Mouse (Mus musculus): ENCODE data around the gene Dop1b. TPM values are rescaled to one million over a fixed set of nuclear protein-coding genes. Genes with fewer than 3 reads are reported as not detected.

The Dop1b gene
- total and polyA plus RNA-seq, 2 experiments, result 12.1 to 30.3 TPM

DNA sequence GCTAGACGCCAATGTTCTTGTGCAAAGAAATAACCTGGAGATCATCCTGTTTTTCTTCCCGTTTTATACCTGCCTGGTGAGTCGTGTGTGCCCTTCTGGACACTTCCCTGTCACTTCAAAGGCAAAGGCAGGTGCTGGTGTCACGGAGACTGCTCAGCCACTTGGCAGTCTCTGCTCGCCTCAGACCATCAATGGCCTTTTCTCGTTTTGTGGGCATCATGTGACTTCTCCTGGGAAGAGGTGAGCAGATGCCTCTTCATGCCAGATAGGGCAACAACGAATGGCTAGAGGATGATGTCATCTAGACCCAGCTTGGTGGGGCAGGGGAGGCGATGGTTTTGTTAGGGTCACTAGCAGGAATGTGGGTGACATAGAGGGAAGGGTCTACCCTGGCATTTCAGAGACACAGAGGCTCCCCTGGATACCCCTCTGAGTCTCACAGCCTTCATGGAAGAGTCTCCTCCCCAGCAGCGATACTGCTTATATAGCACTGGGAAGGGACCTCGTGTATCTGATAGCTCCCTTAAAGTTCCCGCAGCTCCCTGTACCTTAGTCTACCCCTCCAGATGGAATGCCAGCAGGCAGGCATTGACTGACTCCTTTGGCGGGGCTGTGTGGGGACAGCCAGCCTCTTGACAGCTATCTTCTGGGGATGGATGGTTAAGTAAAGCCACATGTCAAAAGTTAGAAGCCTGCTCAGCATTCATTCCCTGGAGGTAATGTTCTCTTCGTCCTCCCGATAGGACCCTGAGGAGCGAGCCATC, 37.6 kb downstream of the Dop1b start:
- H3K27ac ChIP-seq (replicated peaks; ENCODE audit: insufficient read depth, low read depth, low read length), result no peak overlapping the region
- no peak for DNase-seq (ENCODE audit: extremely low read depth, low read depth, low spot score)
- H3K36me3 ChIP-seq (ENCODE audit: control insufficient read depth, insufficient read depth, low read length), result peaks cover 3% of the 10 kb centered on the region; the same call in 1 of the 2 replicates
- no peaks in the 10 kb centered on the region for H3K79me2 ChIP-seq (ENCODE audit: control insufficient read depth, insufficient read depth, low read length)
- H3K27me3 ChIP-seq (ENCODE audit: control insufficient read depth, insufficient read depth, low read length), result no peaks in the 10 kb centered on the region
- H3K4me1 ChIP-seq (ENCODE audit: control insufficient read depth, insufficient read depth, low read length), result peaks cover 8% of the 10 kb centered on the region
- no peak overlapping the region for H3K4me3 ChIP-seq (ENCODE audit: insufficient read depth, low read depth, low read length)
- TF ChIP-seq POLR2A (IDR thresholded peaks at IDR 0.05; ENCODE audit: extremely low read depth, insufficient read depth, low read length) (no peak), CTCF (IDR thresholded peaks at IDR 0.05; ENCODE audit: low read depth, low read length) (no peak)
- WGBS, result 92% methylated on average over 15 of the region's 15 CpGs
- no peak overlapping the region for H3K9ac ChIP-seq (ENCODE audit: low read depth, low read length)

GRCm38 (mm10) chr16:93750464-93750863, 38.8 kb downstream of the Dop1b start:
- H3K36me3 ChIP-seq (ENCODE audit: control insufficient read depth, insufficient read depth, low read length), result peaks cover 3% of the 10 kb centered on the region; the same call in 1 of the 2 replicates
- H3K27ac ChIP-seq (replicated peaks; ENCODE audit: insufficient read depth, low read depth, low read length), result no peak overlapping the region
- no peaks in the 10 kb centered on the region for H3K27me3 ChIP-seq (ENCODE audit: control insufficient read depth, insufficient read depth, low read length)
- H3K4me1 ChIP-seq (ENCODE audit: control insufficient read depth, insufficient read depth, low read length), result 0 out of 2 replicates have a peak, but pooled peaks cover under 1% of the 10 kb centered on the region
- no peak overlapping the region for H3K9ac ChIP-seq (ENCODE audit: low read depth, low read length)
- no peaks in the 10 kb centered on the region for H3K79me2 ChIP-seq (ENCODE audit: control insufficient read depth, insufficient read depth, low read length)
- TF ChIP-seq POLR2A (IDR thresholded peaks at IDR 0.05; ENCODE audit: extremely low read depth, insufficient read depth, low read length) (no peak), CTCF (IDR thresholded peaks at IDR 0.05; ENCODE audit: low read depth, low read length) (no peak)
- 85% methylated on average over 6 of the region's 6 CpGs for WGBS
- H3K4me3 ChIP-seq (ENCODE audit: insufficient read depth, low read depth, low read length), result no peak overlapping the region
- DNase-seq (ENCODE audit: extremely low read depth, low read depth, low spot score), result no peak

DNA sequence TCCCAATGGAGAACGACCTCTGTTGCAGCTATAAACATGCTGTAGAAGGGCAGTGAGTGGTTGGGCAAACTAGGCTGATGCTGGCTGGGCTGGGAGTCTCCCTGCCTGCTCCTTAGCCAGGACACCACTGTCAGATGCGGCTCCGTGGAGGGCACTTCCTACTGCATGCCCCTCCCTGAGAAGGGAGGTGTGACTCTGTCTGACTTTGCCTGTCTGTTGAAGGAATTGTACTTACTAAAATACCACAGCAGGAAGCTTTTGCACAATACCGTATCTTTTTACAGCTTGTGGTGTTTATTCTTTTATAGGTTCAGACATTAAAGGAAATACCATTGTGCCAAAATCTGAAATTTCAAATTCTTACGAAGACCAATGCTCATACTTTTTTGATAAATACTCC, 40.1 kb downstream of the Dop1b start:
- Histone ChIP-seq H3K4me1 (ENCODE audit: control insufficient read depth, insufficient read depth, low read length) (no peaks in the 10 kb centered on the region), H3K36me3 (ENCODE audit: control insufficient read depth, insufficient read depth, low read length) (peaks cover 3% of the 10 kb centered on the region; the same call in 1 of the 2 replicates), H3K79me2 (ENCODE audit: control insufficient read depth, insufficient read depth, low read length) (no peaks in the 10 kb centered on the region), H3K9ac (ENCODE audit: low read depth, low read length) (no peak overlapping the region), H3K27me3 (ENCODE audit: control insufficient read depth, insufficient read depth, low read length) (no peaks in the 10 kb centered on the region), H3K27ac (replicated peaks; ENCODE audit: insufficient read depth, low read depth, low read length) (no peak overlapping the region), H3K4me3 (ENCODE audit: insufficient read depth, low read depth, low read length) (no peak overlapping the region)
- DNase-seq (ENCODE audit: extremely low read depth, low read depth, low spot score), result no peak
- TF ChIP-seq CTCF (IDR thresholded peaks at IDR 0.05; ENCODE audit: low read depth, low read length) (no peak), POLR2A (IDR thresholded peaks at IDR 0.05; ENCODE audit: extremely low read depth, insufficient read depth, low read length) (no peak)
- 85% methylated on average over 5 of the region's 5 CpGs for WGBS

DNA sequence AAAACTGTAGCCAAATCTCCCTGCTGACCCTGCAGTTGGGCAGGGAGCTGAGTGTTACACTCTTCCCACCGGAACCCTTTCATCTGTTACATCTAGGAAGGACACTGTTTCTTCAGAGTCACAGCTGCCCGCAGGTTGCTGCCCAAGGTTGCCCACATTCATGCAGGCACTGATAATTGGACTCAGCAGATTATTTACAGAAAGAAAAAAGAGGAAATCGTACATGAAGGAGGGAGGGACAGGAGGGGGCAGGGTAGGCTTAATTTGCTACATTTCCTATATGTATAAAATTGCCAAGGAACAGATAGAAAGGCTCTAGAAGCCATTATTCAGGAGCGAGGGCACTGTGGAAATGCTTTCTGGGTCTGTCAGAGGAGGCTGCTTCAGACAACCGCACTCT, 44.9 kb downstream of the Dop1b start:
- Histone ChIP-seq H3K79me2 (ENCODE audit: control insufficient read depth, insufficient read depth, low read length) (no peaks in the 10 kb centered on the region), H3K9ac (ENCODE audit: low read depth, low read length) (no peak overlapping the region), H3K27ac (replicated peaks; ENCODE audit: insufficient read depth, low read depth, low read length) (no peak overlapping the region), H3K4me3 (ENCODE audit: insufficient read depth, low read depth, low read length) (no peak overlapping the region), H3K36me3 (ENCODE audit: control insufficient read depth, insufficient read depth, low read length) (peaks cover 12% of the 10 kb centered on the region), H3K4me1 (ENCODE audit: control insufficient read depth, insufficient read depth, low read length) (no peaks in the 10 kb centered on the region), H3K27me3 (ENCODE audit: control insufficient read depth, insufficient read depth, low read length) (no peaks in the 10 kb centered on the region)
- 87% methylated on average over 5 of the region's 5 CpGs for WGBS
- TF ChIP-seq POLR2A (IDR thresholded peaks at IDR 0.05; ENCODE audit: extremely low read depth, insufficient read depth, low read length) (no peak), CTCF (IDR thresholded peaks at IDR 0.05; ENCODE audit: low read depth, low read length) (no peak)
- DNase-seq (ENCODE audit: extremely low read depth, low read depth, low spot score), result no peak

GRCm38 (mm10) chr16:93763378-93763777, 51.7 kb downstream of the Dop1b start:
- TF ChIP-seq POLR2A (IDR thresholded peaks at IDR 0.05; ENCODE audit: extremely low read depth, insufficient read depth, low read length), result no peak
- TF ChIP-seq CTCF (IDR thresholded peaks at IDR 0.05; ENCODE audit: low read depth, low read length), result no peak
- DNase-seq (ENCODE audit: extremely low read depth, low read depth, low spot score), result no peak
- no peaks in the 10 kb centered on the region for H3K79me2 ChIP-seq (ENCODE audit: control insufficient read depth, insufficient read depth, low read length)
- peaks cover 22% of the 10 kb centered on the region for H3K36me3 ChIP-seq (ENCODE audit: control insufficient read depth, insufficient read depth, low read length)
- H3K27me3 ChIP-seq (ENCODE audit: control insufficient read depth, insufficient read depth, low read length), result no peaks in the 10 kb centered on the region
- H3K4me1 ChIP-seq (ENCODE audit: control insufficient read depth, insufficient read depth, low read length), result no peaks in the 10 kb centered on the region
- no peak overlapping the region for H3K4me3 ChIP-seq (ENCODE audit: insufficient read depth, low read depth, low read length)
- no peak overlapping the region for H3K9ac ChIP-seq (ENCODE audit: low read depth, low read length)
- no peak overlapping the region for H3K27ac ChIP-seq (replicated peaks; ENCODE audit: insufficient read depth, low read depth, low read length)
- WGBS, result 92% methylated on average over 6 of the region's 6 CpGs

DNA sequence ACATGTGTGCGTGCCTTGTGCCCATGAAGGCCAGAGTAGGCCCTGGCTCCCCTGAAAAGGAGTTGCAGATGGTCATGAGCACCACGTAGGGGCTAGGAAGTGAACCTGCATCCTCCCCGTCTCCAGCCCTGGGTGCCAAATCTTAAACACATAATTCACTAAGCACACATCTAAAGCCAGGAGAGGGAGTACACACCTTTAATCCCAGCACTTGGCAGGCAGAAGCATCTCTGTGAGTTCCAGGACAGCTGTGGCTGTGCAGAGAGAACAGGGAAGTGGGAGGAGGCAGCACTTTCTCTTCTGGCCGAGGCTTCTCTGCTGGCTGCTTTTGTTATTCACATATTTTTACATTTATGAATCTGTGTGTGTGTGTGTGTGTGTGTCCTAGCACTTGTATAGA, 52.9 kb downstream of the Dop1b start:
- Histone ChIP-seq H3K4me3 (ENCODE audit: insufficient read depth, low read depth, low read length) (no peak overlapping the region), H3K9ac (ENCODE audit: low read depth, low read length) (no peak overlapping the region), H3K4me1 (ENCODE audit: control insufficient read depth, insufficient read depth, low read length) (no peaks in the 10 kb centered on the region), H3K27me3 (ENCODE audit: control insufficient read depth, insufficient read depth, low read length) (no peaks in the 10 kb centered on the region), H3K27ac (replicated peaks; ENCODE audit: insufficient read depth, low read depth, low read length) (no peak overlapping the region), H3K79me2 (ENCODE audit: control insufficient read depth, insufficient read depth, low read length) (no peaks in the 10 kb centered on the region), H3K36me3 (ENCODE audit: control insufficient read depth, insufficient read depth, low read length) (peaks cover 18% of the 10 kb centered on the region)
- 79% methylated on average over 4 of the region's 4 CpGs for WGBS
- no peak for TF ChIP-seq POLR2A (IDR thresholded peaks at IDR 0.05; ENCODE audit: extremely low read depth, insufficient read depth, low read length)
- TF ChIP-seq CTCF (IDR thresholded peaks at IDR 0.05; ENCODE audit: low read depth, low read length), result no peak
- no peak for DNase-seq (ENCODE audit: extremely low read depth, low read depth, low spot score)
